Mouse (Mus musculus) thymus, postnatal 14 days (tissue): Measurements from ENCODE around the gene Trappc3.
A peak's percentile ranks its signal among the peaks of the same experiment; 100 is the strongest.

ENCODE experiments used
- DNase-seq: peaks from one replicate; pipeline ENCODE4 v3.0.0; 2021

The Trappc3 gene

DNA sequence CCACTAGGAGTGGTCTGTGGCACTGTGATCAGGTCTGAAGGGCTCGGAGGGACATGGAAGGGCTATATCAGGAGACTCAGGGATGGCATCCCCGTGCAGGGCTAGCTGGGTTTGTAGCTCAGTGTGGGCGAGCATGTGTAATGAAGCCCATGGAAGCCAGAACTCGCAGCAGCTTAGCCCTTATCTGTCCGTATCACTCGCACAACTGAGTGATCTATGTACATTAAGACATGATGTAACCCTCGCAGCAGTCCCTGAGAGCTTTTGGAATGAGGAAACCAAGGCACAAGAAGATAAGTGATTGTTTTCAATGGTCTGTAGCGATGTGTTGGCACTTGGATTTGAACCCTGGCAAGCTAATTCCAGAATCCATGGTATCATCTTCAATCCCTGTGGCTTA lies 21.5 kb downstream of the Trappc3 start:
- DNase-seq = no peak

DNA sequence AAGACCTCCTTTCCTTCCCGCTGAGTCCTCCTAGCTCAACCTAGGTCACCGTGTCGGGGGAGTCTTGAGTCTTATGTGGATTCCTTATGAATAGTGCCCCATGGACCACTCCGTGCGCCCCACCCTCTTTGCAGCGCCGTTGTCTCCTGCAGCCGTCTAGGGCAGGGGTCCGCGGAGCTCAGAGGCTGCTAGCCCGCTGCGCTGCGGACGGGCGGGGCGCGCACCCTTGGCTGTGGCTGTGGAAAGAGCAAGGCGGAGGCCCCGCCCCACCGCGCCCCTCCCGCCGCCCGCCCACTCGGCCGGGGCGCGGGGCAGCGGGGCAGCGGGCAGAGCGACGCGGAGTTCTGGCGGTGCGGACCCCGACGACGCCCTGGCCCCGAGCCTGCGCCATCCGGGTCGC lies 24.4 kb downstream of the Trappc3 start, which contains the start of gene Col8a2:
Gene Col8a2 (plus strand): TSS at position 302 of the 400 bp plus-strand sequence.
- DNase-seq = no peak

DNA sequence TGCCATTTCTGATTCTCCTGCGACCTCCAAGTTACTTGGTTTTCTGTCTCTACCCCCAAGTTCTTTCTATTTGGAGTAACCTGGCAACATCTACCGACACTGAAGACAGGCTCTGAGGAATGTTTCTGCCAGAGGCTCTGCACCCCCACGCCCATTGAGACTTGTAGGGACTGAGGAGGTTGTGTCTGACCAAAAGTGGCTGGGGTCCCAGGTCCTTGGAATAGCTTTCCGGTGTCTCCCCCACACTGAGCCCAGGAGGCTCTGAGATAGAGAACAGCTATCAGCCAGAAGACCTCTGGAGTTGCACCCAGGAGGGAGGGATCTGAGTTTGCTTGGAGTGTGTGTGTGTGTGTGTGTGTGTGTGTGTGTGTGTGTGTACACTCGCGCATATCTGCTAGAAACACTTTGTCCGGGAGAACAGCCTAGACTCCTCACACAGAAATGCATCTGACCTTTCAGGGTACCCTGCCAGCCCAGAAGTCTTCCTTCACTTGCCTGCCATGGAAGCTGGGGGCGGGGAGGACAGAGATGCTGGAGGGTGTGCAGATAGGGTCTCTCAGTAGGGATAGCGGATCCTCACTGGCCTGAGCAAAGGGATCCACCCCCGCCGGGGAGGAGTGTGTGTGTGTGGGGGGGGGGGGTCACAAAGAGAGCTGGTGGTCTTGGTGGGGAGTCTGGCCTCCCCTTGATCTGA lies 25.3 kb downstream of the Trappc3 start:
- DNase-seq = no peak

DNA sequence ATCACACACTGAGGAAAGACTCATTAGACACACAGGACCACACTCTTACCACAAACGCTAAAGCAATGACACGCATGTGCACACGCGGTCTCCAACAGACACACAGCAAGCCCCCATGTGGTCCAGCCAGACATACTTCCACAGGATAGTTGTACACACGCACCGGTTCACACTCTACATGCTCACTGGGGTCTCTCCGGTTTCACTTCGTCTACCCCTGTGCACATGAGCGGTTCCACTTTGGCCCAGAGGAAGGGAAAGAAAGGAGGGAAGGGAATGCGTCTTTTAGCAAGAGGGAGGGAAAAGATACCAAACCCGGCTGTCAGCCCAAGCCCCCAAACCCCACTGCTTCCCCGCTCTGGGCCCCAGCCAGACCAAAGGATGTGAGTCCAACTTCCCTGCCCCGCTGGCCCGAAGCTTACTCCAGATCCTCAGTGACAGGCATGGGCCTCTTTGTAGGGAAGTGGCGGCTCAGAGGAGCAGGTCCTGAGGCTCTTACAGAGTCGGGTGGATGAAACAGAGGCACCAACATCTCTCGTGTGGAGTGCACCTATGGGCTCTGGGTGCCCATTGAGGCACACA lies 26.1 kb downstream of the Trappc3 start:
- no peak for DNase-seq

DNA sequence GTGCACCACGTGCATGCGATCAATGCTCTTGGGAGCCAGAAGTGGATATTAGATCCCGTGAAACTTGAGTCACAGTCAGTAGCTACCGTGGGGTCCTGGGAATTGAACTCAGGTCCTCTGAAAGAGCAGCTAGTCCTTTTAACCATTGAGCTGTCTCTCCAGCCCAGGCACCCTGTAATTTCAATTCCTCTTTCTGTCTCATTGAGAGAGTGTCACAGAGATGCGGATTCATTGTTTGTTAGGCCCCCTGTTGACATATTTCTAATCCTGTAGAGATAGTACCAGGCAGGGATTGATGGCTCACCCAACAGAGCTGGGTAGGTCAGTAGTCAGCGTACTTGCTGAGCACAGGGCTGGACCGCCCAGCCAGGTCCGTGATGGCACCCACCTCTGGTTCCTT lies 28.2 kb downstream of the Trappc3 start:
- no peak for DNase-seq

DNA sequence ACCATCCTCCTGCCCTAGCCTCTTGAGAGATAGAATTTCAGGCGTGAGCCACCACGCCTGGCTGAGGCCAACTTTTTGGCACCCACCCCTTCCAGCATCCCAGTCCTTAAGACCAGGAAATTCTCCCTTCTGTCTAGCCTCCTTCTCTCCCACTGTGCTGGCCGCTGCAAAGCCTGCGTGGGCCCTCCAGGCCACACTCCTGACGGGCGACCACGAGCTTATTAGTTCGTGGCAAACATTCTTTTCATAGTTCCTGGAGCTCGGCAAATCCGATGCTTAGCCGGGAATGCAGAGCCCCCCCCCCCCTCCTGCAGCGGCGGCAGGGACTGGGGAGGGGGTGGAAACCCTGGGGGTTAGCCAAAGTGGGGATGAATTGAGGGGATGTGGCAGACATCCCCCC lies 29.1 kb downstream of the Trappc3 start:
- DNase-seq = no peak

DNA sequence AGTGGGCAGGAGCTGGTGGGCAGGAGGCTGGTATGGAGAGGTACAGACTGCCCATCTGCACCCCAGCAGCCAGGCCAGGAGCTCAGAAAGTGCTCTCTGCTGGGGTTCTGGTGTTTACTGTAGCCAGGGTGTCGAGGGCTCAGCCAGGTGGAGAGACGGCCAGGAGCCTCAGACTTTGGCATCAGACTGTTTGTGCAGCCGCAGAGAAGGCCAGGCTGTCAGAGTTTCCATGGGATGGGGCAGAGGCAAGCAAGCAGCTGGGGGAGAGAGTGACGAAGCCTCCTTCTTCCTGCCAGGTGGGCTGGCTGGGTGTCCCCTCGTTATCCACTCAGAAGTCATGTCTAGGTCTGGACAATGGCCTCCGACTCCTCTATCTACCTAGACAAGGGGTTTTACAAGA lies 33.0 kb downstream of the Trappc3 start:
- DNase-seq = no peak

DNA sequence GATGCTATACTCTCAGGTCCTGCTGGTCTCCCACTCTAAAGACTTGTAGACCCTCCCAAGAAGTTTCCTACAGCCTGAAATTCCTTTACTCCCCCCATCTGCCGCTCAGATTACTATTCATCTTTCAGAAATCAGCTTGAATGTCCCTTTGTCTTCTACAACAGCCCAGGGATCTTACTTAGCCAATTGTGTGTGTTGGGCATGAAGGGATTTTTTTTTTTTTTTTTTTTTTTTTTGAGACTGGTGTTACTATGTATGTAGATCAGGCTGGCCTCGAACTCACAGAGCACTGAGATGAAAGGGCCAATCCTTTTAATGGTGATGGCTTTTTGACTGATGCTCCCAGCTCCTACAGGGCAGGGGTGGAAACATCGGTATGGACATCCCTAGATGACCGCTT lies 33.8 kb downstream of the Trappc3 start:
- DNase-seq = no peak

DNA sequence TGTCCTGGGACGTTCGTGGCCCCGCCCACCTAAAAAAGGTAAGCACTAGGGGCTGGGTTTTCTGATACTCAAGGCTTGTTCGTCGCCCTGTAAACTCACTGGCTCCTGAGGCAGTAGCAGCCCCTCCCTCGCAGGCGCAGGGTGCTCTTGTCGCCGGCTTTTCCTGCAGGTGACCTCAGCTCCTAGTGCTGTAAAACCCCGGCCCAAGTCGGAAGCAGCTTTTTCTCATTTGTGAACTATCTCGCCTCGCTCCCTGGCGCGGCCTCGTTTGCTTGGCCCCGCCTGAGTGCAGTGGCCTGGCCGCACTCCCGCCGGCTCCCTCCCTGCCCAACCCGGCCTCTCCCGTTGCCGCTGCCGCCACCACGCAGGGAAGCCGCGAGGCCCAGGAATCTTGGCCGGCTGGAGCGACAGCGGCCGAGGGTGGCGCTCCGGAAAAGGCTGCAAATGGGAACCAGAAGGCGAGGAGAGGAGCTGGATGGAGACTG lies 34.5 kb downstream of the Trappc3 start:
- DNase-seq = no peak

DNA sequence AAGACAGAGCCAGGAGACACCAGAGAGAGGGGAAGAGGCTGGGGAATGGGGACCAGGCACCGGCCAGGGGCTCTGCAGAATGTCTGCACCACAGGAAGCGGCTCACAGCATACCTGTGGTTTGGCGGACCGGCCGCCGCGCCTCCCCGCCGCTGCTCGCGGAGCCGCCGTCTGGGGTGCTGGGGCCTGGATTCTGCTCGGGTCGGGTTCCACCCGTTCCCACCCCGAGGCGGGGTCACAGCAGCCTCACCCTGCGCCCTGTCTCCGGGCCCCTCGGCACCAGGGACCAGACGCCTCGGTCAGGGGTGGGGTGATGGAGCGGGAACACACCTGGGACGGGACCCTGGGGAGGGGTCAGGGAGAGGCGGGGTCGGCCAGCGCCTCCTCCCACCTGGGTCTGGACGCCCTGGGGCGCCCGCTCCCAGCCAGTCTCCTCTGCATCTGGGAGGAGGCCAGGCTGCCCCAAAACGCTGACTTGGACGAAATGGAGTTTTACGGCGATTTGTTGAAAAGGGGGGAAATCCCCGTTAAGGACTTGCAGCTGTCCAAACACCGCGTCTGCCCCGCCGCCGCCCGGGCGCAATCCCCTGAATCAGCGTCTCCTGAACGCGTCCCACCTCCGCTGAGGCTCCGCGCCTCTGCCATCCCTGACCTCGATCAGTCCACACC lies 38.9 kb downstream of the Trappc3 start:
- DNase-seq = no peak

DNA sequence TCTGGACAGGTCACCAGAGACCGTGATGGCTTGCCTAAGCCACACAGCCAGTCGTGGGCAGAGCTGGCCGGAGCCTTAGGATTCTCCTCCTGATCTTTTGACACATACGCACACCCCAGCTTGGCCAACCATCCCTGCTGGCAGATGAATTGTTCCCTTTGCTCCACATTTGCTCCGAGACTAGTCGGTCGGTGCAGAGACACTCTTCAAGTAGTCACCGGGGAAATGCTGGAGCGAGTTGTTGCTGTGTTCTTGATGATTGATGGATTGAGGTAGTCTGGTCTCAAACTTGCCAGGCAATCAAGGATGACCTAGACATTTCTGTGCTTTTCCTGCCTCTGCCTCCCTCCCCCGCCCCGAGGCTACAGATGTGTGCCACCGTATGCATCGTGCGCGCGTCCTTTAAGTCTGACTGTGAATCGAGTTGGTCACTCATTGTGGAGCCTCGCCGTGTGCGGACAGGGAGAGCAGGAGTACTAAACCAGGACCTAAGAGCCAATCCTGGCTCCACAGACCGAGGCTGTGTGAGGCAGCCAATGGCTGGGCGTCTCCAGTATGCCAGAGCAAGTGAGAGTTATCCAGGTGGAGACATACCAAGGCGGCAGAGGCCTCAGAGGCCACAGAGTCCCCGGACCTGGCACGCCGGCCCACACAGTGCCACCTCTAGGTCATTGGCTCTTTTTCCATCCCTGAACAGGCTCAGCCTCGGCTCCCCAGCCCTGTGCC lies 39.6 kb downstream of the Trappc3 start:
- DNase-seq = no peak

DNA sequence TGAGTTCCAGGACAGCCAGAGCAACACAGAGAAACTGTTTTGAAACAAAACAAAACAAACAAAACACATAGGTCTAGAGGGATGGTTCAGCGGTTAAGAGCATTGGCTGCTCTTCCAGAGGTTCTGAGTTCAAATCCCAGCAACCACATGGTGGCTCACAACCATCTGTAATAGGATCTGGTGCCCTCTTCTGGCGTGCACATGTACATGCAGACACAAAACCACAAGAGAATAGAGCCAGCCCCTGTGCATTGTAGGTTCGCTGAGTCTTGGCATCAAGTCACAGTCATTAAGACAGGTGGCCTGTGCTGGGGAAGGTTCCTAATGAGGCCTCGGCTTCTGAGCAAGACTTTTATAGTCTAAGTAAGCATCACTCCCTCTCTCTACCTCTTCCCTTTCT lies 41.8 kb downstream of the Trappc3 start:
- DNase-seq = no peak

DNA sequence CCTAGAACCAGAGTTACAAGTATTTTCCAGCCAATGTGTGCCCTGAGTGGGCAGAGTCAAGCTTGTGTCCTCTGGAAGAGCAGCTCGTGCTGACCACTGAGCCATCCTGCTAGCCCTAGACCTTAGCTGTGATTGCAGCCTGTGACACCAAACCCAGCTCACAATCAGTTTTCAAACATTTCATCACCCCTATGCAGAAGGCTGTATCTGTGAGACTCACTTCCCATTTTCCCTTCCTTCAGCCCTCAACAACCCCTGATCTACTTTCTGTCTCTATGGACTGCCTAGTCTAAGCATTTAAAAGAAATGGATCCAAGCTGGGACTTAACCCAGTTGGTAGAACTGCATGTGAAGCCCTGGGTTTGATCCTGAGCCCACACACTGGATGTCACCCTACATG lies 43.3 kb downstream of the Trappc3 start:
- no peak for DNase-seq

DNA sequence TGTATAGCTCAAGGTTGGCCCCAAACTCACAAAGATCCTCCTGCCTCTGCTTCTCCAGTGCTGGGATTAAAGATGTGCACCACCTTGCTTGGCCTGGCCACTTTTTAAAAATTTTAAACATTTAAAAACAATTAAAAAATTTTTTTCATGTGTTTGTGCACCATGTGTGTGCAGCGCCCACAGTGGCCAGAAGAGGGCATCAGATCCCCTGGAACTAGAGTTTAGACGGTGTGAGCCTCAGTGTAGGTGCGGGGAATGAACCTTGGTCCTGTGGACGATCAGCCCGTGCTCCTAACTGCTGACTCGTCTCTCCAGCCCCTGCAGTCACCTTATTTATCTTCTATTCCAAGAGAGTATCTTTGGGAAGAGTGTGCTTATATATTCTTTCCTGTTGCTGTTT lies 43.9 kb downstream of the Trappc3 start:
- DNase-seq = no peak

DNA sequence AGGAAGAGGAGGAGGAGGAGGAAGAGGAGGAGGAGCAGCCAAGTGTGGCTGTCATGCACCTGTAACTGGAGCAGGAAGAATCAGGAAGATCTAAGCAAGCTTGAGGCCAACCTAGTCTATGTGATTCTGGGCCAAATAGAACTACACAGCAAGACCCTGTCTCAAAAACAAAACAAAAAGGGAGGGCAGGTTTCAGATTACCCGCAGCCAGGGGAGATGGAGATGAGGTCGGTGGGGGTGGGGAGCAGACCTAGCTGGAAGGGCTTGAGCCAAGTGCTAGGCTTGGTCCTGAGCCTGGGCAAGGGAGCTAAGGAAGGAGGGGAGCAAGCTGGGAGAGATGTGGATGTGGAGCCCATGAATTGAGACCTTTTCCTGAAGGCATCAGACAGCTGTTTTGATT lies 44.7 kb downstream of the Trappc3 start:
- no peak for DNase-seq

DNA sequence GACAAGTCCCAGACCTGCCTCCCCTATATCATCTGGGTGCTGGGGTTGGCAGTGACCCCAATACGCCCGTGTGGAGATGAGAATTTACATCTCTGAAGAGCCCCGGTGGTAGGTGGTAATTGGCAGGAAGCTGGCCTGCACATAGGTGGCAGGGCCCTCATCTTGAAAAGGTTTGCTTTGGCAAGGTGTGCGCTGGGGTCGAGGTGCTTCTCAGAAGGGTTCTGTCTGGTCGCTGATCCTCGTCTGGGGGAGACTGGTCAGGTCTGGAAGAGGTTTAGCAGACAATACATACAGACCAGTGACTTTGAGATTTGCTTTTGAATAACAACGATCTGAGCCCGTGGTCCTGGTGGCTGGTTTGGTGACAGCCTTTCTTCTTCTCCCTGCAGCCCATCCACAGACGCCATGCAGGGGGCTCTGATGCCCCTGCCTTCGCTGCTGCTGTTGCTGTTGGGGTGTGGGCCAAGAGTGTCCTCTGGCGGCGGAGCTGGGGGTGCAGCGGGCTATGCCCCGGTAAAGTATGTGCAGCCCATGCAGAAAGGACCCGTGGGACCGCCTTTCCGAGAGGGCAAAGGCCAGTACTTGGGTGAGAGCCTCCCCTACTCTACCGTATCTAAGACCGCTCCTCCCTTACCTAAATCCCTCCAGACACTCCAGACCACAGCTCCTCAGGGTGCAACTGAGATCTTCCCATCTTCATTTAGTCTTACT lies 47.2 kb downstream of the Trappc3 start:
- DNase-seq = peak; percentile 45

DNA sequence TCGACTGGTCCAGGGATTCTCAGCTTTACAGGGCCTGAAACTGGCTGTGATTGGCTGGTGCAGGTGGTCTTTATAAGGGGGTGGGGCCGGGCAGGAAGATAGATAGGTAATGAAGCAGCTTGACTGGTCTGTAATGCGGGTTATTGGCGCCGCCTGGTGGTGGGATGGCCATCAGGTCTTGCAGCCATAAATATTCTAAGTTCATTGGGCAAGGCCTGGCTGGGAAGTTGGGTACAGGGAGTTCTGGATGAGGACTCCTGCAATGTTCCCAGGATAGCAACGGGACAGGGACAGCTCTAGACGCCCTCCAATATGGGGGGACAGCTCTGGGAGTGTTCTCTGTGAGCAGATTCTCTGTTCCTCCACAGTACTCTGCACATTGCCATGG lies 47.8 kb downstream of the Trappc3 start:
- DNase-seq = peak; percentile 86

DNA sequence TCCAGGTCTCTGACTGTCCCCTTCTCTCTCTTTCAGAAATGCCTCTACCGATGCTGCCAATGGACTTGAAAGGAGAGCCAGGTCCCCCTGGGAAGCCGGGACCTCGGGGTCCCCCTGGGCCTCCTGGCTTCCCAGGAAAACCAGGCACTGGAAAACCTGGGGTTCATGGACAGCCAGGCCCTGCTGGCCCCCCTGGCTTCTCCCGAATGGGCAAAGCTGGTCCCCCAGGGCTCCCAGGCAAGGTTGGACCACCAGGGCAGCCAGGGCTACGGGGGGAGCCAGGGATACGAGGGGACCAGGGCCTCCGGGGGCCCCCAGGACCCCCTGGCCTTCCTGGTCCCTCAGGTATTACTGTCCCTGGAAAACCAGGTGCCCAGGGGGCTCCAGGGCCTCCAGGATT lies 48.2 kb downstream of the Trappc3 start:
- DNase-seq = no peak

DNA sequence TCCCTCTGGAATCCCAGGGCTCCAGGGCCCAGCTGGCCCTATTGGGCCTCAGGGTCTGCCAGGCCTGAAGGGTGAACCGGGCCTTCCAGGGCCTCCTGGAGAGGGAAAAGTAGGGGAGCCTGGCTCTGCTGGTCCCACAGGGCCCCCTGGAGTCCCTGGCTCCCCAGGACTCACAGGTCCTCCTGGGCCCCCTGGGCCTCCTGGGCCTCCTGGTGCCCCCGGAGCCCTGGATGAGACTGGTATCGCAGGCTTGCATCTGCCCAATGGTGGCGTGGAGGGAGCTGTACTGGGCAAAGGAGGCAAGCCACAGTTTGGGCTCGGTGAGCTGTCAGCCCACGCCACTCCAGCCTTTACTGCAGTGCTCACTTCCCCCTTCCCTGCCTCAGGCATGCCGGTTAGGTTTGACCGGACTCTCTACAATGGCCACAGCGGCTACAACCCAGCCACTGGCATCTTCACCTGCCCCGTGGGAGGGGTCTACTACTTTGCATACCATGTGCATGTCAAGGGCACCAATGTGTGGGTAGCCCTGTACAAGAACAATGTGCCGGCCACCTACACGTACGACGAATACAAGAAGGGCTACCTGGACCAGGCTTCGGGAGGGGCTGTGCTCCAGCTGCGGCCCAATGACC lies 49.6 kb downstream of the Trappc3 start:
- DNase-seq = no peak

DNA sequence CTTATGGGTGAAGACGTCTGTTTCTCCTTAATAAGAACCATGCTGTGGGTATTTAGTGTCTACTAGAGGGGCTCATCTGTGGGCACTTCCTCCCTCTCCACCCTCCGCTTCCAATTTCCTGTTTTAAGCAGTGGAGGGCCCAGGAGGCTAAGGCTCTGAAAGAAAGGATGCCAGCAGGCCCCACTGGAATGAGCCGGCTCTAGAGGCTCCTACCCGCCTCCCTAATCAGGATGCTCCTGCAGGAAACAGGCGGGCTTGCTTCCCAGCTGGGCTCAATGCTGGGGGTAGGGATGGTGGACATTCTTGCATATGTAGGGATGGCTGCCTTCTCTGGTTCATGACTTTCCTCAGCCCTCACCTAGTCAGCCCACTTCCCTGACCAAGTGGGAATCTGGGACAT lies 51.1 kb downstream of the Trappc3 start:
- no peak for DNase-seq

DNA sequence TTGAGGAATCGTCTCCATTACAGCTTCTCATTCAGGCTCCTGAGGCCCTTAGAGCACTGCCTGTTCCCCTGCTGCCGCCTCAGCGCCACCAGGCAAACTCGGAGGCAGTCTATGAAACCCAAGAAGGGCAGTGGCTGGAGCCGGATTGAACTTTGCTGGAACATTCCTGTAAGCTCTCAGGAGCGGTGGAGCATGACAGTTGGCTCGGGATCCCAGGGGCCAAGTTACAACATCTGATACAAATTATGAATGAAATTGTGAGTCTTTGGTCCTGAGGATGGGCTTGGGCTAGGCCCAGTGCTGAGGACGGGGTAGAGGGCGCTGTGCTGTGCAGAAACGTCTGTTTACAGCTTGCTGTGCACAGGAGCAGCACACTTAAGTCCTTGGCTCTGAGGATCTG lies 52.3 kb downstream of the Trappc3 start:
- no peak for DNase-seq

DNA sequence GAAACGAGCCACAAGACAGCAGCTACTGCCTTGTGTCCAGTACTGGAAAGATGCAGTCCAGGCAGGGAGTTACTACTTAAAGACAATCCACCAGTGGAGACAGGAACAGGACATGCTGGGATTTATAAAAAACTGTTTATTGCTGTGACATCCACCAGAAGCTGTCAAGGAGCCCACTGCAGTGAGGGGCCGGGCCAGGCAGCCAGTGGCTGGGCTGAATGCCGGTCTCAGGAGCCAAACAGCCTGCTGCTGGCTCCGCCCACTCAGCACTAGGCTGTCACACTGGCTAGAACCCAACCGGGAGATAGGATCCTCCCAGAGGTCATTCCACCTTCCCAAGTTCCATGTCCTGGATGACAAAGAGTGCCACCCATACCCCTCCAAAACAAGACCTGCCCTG lies 53.8 kb downstream of the Trappc3 start:
- DNase-seq = no peak
